Mouse (Mus musculus): ENCODE data around the gene Ppm1b.
"Not testable (repeated sequence)": the region's sequence is repeated elsewhere in the genome, so short reads cannot be mapped to it uniquely, and the experiment has no call there.

Gene Ppm1b

DNA sequence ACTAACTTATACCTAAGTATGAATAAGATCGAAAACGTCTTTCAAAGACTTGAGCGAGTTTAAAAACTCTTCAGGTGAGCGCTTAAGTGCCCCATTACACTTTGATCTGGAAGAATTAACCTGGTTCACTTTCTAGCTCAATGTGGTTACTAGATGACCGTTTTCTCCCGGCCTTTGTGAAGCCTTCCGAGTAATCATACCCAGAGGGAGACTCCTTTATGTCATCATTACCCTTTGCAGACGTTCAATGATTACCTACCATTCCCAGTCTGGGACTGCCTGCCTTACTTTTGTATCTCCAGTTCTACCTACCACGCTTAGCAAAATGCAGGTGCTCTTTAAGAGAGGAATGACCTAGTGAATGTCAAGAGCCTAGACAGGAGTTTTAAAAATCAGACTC is at the start of gene Ppm1b:
TSS of gene Ppm1b (plus strand) at position 301 of the 400 bp plus-strand sequence.
- DNase-seq, result no peak

DNA sequence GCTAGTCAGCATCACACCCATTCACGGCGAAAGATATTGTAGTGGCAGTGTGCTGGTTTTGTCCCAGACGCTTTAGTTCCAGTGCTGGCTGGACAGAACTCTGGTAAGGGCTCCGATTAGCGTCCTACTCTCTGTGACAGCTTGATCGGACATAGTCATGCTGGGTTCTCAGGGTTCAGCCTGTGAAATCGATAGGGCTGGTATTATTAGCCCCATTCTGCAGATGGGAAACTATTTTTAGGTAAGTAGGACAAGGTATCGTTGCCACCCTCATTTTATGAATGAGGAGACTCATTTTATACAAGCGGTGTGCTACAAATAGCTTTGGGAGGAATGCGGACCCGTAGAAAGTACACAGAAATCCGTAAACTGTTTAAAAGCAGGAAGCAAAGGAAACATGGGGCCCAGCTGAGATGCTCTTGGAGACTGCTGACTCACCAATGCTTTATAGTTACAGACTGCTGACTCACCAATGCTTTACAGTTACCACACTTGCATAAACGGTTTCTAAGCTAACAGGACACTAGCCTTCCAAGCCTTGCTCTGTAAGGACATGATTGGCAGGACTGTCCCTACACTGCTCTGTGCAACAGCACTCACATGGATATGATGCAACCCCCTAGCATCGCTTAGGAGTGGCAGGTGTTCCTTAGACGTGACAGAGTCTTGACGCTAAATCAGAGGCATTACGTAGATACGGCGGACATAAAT is 34.7 kb upstream of the Ppm1b start:
- no peak for DNase-seq

DNA sequence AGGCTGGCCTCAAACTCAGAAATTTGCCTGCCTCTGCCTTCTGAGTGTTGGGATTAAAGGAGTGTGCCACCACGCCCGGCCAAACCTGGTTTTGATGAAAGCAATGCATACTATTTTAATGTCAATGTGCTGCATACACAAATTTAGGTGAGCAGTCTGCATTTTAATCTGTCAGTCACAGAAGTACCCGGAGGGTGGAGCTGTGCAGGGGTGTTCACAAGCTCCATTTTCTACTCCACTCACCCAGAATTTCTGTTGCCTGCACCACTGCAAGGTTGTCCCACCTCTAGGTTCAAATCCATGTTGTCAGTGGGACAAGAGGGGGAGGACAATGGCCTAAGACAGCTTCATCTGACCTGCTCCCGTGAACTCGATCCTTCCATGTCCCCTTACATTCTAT is 31.8 kb upstream of the Ppm1b start:
- no peak for DNase-seq

DNA sequence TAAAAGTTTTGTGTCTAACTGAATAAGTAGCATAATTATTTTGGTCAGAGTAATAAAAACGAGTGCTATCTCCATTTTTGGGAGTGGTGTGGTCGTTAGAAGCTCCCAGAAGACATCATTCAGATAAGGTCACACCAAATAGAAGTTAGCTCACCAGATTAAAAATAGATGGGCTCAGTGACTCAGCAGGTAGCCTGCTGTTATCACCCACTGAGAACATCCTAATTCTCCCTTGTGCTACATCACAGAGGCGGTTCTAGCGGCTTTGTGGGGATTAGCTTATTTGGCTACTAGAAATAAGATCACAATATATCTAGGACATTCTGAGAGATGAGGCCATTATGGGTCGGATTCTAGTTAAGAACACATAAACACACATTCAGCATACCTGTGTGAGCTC is 30.3 kb upstream of the Ppm1b start:
- no peak for DNase-seq

DNA sequence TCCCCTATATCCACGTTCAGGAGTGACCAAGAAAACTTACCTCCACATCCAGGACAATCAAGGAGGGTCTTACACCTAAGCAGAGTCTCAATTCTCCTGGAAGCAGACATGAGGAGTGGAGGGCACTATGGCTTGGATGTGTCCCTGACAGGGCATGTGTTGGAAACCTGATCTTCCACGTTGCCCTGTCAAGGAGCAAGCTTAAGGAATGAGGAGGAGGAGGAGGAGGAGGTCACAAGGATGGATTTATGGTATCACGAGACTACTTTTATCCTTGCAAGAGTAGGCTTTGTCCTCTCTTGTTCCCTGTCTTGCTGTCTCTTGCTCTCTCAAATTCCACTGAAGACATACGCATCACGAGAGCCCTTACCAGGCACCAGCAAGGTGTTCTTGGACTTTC is 29.0 kb upstream of the Ppm1b start:
- no peak for DNase-seq

DNA sequence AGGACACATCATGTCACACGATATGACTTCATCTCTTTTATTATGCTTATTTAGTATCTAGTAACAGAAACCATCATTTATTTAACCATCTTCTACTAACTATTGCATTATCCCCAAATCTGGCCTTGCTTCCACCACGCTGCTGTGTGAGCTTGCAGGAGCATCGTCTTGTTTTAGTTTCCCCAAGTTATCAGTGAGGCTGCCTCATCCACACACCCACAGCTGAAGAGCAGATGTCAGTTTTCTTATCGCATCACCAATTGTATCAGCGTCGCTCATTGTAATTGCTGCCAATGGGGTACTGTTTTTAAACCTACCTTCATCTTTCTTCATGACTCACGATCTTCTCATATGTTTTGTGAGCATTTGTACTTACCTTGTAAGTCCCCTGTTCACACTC is 23.6 kb upstream of the Ppm1b start:
- DNase-seq, result no peak

DNA sequence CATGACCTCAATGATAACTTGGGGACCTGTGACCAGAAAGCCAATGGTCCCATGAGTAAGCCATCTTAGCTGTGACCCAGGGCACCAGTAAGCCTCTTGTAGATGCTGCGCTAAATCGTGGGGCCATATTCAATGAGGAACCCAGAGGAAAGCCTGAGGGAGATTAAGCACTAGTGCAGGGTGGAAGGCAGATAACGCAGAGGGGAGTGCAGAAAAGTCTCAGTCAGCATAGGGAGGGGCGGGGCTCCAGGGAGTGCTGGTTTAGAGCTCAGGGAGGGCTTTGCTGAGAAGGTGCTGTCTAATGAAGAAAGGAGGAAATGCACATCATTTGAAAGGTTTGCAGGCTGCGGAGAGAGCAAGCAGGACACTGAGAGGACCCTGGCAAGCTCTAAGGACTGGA is 22.6 kb upstream of the Ppm1b start:
- DNase-seq, result no peak

DNA sequence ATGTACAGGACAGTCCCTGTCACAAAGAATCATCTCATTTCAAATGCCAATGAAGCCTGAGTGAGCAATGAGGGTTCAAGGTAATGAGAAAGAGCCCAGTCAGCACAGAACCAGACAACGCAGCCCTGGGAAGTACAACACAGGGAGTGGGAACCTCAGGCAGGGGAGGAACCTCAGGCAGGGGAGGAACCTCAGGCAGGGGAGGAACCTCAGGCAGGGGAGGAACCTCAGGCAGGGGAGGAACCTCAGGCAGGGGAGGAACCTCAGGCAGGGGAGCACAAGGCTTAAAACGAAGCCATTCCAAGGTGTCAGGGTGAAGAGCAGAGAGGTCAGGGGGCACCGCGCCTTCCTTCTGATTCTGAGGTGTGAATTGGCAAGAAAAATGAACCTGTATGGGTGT is 20.9 kb upstream of the Ppm1b start:
- not testable (repeated sequence) for DNase-seq

DNA sequence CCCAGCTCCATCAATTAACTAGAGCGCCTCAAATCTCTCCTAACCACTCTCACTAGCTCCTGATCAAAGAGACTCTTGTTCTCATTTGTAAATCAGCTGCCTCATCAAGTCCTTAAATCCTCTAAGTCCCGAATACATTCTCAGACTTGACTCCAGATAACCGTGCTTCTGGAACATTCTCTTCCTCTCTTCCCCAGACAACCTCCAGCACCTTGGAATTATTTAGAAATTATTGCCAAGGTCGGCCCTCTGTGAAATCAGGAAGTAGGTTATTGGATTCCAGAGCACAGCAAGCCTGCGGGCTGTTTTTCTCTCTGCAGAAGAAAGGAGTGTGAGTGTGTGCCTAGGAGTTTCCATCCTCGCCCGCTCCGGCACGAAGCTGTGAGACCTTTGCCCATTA is 20.2 kb upstream of the Ppm1b start:
- no peak for DNase-seq

DNA sequence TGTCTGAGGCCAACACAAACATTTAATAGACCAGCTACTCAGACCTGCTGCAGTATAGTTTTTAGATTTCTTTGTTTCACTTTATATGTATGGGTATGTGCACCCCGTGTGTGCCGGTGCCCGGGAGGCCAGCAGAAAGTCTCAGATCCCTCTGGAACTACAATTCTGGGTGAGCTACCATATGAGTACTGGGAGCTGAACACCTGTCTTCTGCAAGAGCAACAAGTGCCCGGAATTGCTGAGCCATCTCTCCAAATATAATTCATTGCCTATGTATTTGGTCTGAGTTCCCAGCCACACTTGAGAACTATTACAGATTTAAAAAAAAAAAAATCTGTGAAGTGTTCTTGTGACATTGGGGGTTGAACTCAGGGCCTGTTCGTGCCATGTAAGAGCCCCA is 19.7 kb upstream of the Ppm1b start:
- DNase-seq, result no peak

DNA sequence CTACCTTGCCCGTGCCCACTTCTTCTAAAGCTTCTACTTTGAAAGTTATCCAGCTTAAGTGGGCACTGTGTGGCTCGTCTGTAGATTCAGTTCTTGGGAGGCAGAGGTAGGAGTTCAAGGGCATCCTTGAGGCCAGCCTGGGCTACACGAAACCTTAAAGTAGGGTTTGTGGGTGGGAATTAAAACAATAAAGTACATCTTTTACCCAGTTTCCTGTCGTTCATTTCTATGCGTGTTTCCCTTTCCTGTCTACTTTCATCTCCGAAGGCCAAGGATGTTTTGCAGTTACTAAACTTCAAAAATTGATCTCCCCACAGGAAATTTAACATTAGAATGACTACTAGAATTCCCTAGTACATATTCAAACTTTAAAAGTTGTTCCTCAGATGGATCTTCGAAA is 19.3 kb upstream of the Ppm1b start:
- DNase-seq, result no peak

DNA sequence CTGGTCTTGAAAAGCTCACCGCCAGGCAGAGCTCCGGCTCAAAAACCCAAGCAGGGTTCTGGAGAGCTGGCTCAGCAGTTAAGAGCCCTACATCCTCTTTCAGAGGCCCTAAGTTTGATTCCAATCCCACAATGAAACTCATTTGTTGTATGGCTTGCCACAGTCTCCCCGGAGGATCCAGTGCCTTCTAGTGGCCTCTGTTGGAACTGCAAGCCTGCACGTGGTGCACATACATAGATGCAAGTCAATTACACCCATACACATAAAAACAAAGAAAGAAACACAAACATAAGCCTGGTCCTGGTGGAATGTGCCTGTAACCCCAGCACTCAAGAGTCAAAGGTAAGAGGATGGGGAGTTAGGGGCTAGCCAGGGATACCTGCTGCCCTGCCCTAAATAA is 18.3 kb upstream of the Ppm1b start:
- peak in 1 of 2 experiments; percentile 16 for DNase-seq

DNA sequence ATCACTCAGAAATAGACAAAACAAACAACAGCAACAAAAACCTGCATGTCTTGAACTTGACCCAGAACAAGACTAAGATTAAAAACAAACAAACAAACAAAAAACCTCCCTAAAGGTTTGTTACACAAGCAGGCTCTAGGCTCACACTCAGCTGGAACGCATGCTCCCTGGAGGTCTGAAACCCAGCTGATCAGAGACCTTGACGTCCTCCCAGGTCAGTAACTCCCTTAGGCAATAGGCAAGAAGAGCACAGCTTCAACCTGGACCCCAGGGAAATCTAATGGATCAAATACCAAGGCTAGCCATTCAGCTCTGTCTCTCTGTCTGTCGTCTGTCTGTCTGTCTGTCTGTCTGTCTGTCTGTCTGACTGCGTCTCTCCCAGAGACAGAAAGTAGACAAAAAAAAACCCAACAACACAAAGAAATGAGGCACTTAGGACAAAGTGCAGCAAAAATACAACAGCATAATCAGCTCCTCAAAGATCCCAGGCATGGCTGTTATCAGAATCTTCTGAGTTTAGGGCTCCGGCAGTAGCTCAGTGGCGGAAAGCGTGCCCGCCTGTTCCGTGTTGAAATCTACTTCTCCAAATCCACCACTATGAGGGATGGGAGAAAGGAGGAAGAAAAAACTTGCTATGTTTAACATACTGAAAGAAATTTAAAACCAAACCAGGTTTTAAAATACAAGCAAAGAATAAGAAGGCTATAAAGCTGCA is 16.4 kb upstream of the Ppm1b start:
- DNase-seq, result no peak

DNA sequence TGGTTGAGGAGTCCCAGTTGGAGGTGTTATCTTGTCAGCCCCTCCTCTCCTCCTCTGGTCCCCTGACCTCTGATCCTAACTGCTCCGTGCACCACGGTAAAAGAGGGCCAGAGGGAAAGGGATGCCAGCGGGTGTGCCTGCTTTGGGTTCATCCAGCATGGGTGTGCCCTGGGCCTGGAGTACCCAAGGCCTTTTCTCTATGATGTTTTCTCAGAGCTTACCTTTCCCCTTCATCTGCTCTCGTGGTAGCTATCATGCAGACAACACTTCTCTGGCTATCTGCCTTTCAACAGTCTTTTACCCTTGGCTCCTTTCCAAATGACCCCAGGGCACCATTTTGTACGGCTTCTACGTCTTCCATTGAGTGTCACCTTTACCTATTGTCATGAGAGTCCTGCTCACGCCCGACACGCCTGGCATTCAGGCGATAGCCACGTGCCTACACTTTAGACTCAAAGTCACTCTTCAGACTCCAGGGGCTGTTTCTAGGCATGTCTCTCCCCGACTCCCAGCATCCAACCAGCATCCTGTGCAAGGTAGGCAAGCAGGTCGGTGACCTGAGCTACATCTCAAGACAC is 15.2 kb upstream of the Ppm1b start:
- no peak for DNase-seq

DNA sequence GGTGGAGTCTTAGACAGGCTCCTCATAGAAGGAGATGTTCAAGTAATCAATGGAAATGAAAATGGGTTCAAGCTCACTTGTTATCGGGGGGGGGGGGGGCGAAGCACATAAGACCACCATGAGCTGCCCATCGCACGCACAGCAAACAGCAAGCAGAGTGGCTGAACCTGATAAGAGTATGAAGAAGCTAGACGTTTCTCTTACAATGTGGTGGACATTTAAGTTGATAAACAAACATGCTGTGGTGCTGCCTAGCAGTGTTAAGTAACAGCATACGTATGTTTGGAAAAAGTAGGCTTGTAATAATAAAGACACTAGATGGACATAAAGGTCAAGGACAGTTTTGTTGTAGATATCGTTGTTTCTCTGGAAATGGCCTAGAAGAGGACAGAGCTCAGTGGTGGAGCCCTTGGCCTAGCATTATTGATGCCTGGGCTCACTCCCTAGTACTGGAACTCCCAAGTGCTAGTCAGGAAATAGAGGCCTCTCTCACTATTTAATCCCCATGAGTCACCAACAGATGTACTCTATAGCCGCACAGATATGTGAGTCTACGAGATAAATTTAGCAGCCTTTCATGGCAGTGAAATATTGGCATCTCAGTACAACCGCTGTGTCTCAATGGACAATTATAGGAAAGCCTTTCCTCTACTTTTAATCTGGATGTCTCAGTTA is 14.0 kb upstream of the Ppm1b start:
- no peak for DNase-seq

DNA sequence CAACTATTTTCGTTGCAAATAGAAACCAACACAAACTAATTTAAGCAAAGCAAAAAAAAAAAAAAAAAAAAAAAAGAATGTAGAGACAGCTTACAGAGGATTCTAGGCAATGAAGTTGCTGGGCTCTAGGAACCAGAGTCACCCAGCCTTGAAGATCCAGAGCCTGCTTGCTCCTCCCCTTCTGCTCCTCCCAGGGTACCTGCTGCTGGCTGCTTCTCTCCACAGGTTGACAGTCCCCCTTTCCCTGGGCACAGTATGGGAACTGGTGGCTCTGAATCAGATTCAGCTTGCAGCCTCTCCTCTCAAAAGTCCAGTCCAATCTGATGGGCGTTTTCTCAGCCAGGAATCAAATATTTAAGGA is 13.5 kb upstream of the Ppm1b start:
- DNase-seq, result no peak

DNA sequence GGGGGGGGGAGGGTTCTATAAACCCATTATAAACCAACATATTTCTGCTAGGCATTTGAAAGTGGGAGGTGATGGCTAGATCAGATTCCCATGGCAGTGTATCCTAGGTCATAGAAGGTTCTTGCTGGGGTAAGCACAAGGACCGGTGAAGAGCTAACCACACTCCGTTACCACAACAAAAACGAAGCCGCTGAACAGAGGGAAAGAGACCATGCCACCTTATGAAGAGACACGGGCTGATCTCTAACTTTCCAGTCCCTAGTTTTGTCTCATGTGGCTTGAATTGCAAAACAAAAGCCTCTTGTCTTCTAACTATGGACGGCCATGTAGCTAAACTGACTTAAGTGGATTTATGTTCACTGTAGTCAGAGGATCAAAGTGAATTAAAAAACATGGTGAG is 12.2 kb upstream of the Ppm1b start:
- DNase-seq, result no peak

DNA sequence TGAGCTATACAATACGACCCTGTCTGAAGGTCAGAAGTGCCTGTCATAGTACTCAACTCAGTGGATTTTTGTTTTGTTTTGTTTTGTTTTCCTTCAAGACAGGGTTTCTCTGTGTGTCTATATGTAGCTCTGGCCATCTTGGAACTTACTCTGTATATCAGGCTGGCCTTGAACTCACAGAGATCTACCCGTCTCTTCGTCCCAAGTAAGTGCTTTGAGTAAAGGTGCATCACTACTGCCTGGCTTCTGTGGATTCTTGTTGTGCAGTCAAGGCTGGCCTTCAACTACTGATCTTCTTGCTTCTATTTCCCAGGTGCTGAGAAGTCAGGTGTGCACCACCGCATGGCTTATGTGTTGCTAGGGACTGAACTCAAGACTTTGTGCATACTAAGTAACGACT is 4.0 kb upstream of the Ppm1b start:
- no peak for DNase-seq

DNA sequence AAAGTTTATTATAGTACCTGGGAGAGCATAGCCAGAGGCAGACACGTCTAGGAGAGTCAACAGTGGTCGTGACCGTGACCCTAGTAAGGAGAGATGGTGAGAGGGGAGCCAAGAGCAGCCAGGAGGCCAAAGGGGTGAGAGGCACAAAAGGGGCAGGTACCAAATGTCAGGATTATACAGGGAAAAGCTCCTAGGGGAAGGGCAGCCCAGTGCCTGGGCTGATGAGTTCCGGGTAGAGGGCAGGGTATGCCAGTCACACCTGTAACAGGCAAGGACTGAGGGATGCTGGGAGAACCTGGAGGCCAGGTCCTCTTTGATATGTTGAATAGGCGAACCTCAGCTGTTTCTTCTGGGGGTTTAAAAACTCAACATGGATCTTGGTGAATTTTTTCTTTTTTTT is 2.8 kb upstream of the Ppm1b start:
- DNase-seq, result no peak

DNA sequence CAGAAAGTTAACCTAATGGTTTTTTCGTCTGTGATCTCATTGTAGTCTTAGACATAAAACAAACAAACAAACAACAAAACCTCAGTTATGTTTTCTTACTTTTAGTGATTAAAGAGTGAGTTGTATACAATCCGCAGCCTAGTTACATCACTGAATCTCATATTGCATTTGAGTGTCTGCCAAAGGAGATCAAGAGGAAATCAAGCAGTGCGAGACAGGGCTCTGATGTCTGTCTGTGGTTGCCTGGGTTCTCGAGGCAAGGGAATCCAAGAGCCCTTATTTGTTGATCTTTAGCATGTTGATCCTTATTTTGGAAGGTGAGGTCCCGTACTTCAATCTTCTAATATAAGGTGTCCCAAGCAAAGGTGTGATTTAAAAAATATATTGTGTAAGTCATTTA is 1.7 kb upstream of the Ppm1b start:
- no peak for DNase-seq

DNA sequence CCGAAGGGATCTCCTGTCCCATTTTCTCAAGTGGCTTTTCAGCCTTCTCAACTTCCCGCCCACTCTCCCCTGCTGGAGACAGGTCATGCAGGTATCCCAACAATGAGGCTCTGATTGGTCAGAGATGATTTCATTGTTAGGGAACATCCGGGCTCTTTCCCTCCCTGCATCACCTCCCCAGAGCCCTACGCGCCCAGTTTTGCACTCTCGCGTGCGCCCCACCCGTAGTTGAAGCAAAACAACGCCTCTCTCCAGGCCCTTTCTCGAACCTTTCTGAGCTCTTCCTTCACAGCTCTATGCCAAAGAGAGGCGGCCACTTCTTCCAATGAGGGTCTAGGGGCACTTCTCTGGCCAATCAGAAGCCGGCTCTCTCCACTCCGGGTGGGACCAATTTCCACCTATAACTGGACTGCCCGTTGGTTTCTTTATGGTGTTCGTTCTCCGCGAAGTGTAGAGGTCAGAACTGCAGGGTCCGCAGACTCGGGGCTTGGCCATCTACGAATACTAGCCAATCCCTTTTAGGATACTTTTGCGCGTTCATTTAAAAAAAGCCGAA is 468 bp downstream of the Ppm1b start:
- peak; percentile 86 to 91 for DNase-seq

DNA sequence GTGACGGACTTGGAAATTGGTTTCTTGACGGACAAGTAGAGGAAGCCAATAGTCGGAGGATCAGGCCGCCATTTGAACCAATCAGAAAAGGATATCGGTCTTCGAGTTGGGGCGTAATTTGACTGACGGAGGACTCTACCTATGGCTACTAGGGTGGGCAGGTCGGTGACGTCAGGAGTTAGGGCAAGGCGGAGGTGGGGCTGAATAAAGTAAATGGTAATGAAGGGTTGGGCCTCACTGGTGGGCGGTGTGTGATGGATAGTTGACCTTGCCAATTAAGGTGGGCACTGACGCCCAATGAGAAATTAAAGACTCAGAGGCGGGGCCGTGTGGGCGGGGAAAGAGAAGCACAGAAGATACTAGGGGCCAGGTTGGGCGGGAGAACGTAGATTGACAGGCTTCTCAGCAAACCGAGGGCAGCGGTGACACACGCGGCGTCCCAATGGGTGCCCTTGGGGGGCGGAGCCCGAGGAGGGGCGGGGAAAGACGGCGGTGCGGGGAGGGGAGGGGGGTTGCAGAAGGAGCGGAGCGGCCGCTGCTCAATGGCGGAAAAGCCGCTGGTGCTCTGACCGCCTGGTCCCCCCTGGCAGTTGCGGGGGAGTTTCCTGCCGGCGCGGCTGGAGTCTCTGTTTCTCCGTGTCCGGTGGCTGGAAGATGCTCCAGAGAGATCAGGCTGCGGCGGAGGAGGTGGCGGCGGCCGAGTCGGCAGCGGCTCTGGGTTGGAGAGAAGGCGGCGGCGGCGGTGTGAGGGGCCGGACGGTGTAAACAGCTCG is 1.1 kb downstream of the Ppm1b start:
- peak; percentile 99 to 100 for DNase-seq

DNA sequence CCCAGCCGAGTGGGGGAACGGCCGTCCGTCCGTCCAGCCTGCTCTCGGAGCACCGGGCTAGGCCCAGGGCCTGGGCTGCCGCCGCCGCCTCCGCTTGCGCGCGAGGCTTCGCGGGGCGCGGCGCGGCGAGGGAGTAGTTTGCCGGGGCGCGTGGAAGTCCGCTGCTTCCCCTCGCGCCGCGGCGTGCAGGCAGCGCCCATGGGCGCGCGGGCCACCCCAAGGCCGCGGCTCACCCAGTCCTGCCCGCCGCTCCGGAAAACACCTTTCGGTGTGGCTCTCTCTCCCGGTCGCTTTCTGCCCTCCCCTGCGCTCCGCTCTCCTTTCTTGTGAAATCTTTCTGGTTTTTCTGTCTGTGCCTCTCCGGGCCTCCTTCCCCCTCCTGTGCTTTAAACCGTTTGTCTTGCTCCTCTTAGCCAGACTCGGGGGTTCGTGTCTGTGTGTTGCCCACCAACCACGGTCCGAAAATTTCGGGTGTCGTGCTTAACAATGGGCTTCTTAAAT is 1.9 kb downstream of the Ppm1b start:
- no peak for DNase-seq
